Mouse (Mus musculus) hindbrain, embryonic 16.5 days (tissue): Measurements from ENCODE around the gene Xrcc4. TPM values are rescaled to one million over a fixed set of nuclear protein-coding genes. Genes with fewer than 3 reads are reported as not detected.
A peak's percentile ranks its signal among the peaks of the same experiment; 100 is the strongest.
"Not testable (repeated sequence)": the region's sequence is repeated elsewhere in the genome, so short reads cannot be mapped to it uniquely, and the experiment has no call there.

ENCODE experiments used
- ATAC-seq: fragments of 200-750 bp; cut with Nextera tagmentation; 2 replicates; pipeline ENCODE4 v1.8.0; 2017; ENCODE audit warnings: moderate TSS enrichment, moderate library complexity
- H3K27ac ChIP-seq: fragments of 300-500 bp; sonication (generic); 2 replicates; pipeline ENCODE4 v1.5.1; 2014; ENCODE audit warnings: low read depth, mild to moderate bottlenecking, control low read depth, low read length, moderate library complexity
- H3K27me3 ChIP-seq: fragments of 300-500 bp; sonication (generic); replicated peaks from 2 replicates; pipeline ENCODE4 v1.6.1; 2014; ENCODE audit warnings: low read length; ENCODE audit not compliant: control insufficient read depth, insufficient read depth
- H3K36me3 ChIP-seq: fragments of 300-500 bp; sonication (generic); 2 replicates; pipeline ENCODE4 v1.6.1; 2014; ENCODE audit warnings: mild to moderate bottlenecking, low read length, moderate library complexity, mixed read lengths; ENCODE audit not compliant: control insufficient read depth, insufficient read depth
- H3K4me1 ChIP-seq: fragments of 300-500 bp; sonication (generic); 2 replicates; pipeline ENCODE4 v1.6.1; 2014; ENCODE audit warnings: low read depth, low read length; ENCODE audit not compliant: control insufficient read depth, insufficient read depth
- H3K4me2 ChIP-seq: fragments of 300-500 bp; sonication (generic); 2 replicates; pipeline ENCODE4 v1.6.1; 2014; ENCODE audit warnings: mild to moderate bottlenecking, low read length, control low read depth, moderate library complexity
- H3K4me3 ChIP-seq: fragments of 300-500 bp; sonication (generic); 2 replicates; pipeline ENCODE4 v1.5.1; 2014; ENCODE audit warnings: mild to moderate bottlenecking, low read length, control low read depth, moderate library complexity
- H3K9ac ChIP-seq: fragments of 300-500 bp; sonication (generic); 2 replicates; pipeline ENCODE4 v1.6.1; 2014; ENCODE audit warnings: low read depth, mild to moderate bottlenecking, control low read depth, low read length, moderate library complexity
- H3K9me3 ChIP-seq: fragments of 300-500 bp; sonication (generic); 2 replicates; pipeline ENCODE4 v1.6.1; 2014; ENCODE audit warnings: mild to moderate bottlenecking, low read length, moderate library complexity; ENCODE audit not compliant: control insufficient read depth
- WGBS: fragments of 180-500 bp; shearing (Covaris S2); extraction: QIAGEN DNeasy Blood & Tissue Kit; methylation state at CpG from one replicate; pipeline ENCODE4 v1.1.7; 2014; 5-methylcytosine and 5-hydroxymethylcytosine counted together
- polyA plus RNA-seq: library from polyadenylated mRNA; unstranded; fragments of >200 nt; fragmentation: Nextera tagmentation; extraction: Ambion mirVana; gene quantifications from 2 replicates; pipeline ENCODE4 v1.2.1, GENCODE M21; 2015

The Xrcc4 gene
- polyA plus RNA-seq, 1 experiment from 2014 or later: 18.6 TPM

GRCm38 (mm10) chr13:89765966-89766365 lies 323.4 kb downstream of the Xrcc4 start:
- H3K36me3 ChIP-seq: no peaks in the 10 kb centered on the region
- H3K4me1 ChIP-seq: no peaks in the 10 kb centered on the region
- no peak for ATAC-seq
- H3K9me3 ChIP-seq: no peaks in the 10 kb centered on the region
- H3K9ac ChIP-seq: no peak overlapping the region
- WGBS: 87% methylated on average over 3 of the region's 3 CpGs
- H3K4me3 ChIP-seq: no peak overlapping the region
- H3K27ac ChIP-seq: no peak overlapping the region
- no peaks in the 10 kb centered on the region for H3K27me3 ChIP-seq
- H3K4me2 ChIP-seq: no peak overlapping the region

DNA sequence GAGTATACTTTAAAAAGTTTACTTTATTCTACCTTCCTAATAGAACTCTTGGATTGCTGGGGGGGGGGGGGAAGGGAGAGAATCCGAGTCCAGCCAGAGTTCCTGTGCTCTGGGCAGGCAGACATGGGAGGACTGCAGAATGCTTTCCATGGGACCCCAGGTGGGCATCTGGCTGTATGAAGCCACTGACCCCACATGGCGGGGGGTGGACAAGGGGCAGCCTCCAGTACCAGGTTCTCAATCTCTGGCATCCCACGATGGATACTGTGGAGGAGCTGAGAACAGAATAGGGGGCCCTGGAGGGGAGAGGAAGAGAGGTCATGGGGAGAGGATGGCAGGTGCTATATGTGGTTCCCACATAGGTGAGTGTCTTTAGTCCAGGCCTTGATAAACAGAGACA lies 327.1 kb downstream of the Xrcc4 start:
- no peak overlapping the region for H3K4me3 ChIP-seq
- H3K27ac ChIP-seq: no peak overlapping the region
- H3K27me3 ChIP-seq: no peaks in the 10 kb centered on the region
- no peaks in the 10 kb centered on the region for H3K36me3 ChIP-seq
- H3K4me2 ChIP-seq: no peak overlapping the region
- H3K9ac ChIP-seq: no peak overlapping the region
- WGBS: 64% methylated on average over 3 of the region's 3 CpGs
- no peak for ATAC-seq
- H3K4me1 ChIP-seq: no peaks in the 10 kb centered on the region
- no peaks in the 10 kb centered on the region for H3K9me3 ChIP-seq

GRCm38 (mm10) chr13:89756347-89756746 lies 333.1 kb downstream of the Xrcc4 start:
- ATAC-seq: no peak
- Histone ChIP-seq H3K27ac (no peak overlapping the region), H3K4me3 (no peak overlapping the region), H3K9ac (no peak overlapping the region), H3K4me2 (no peak overlapping the region), H3K36me3 (no peaks in the 10 kb centered on the region), H3K27me3 (no peaks in the 10 kb centered on the region), H3K4me1 (no peaks in the 10 kb centered on the region), H3K9me3 (no peaks in the 10 kb centered on the region)

GRCm38 (mm10) chr13:89750562-89750961 lies 338.8 kb downstream of the Xrcc4 start:
- H3K27me3 ChIP-seq, H3K9me3 ChIP-seq, ATAC-seq, H3K27ac ChIP-seq, H3K4me2 ChIP-seq, H3K9ac ChIP-seq, H3K4me1 ChIP-seq, H3K36me3 ChIP-seq, H3K4me3 ChIP-seq: not testable (repeated sequence)
- WGBS: 20% methylated on average over 3 of the region's 3 CpGs

DNA sequence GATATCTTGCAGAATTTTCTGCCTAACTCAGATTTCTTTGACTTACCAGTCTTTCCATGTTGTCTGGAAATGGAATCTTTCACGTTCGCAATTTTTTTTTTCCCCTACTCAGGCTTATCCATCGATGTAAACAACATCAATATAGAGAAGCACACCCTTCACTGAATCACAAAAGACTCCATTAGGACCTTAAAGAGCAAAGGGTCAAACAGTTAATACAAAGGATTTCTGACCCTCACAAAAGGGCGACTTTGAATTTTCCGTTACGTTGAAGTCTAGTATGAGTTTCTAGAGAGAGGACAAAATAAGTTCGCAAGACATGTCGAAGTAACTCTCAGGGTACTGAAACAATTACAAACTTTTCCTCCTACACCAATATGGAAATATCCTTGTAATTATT lies 346.2 kb downstream of the Xrcc4 start:
- H3K4me3 ChIP-seq: peak overlapping the region; percentile 69
- no peak for ATAC-seq
- 8% methylated on average over 8 of the region's 8 CpGs for WGBS
- H3K27me3 ChIP-seq: no peaks in the 10 kb centered on the region
- no peak overlapping the region for H3K27ac ChIP-seq
- peak overlapping the region; percentile 92 for H3K4me2 ChIP-seq
- peak overlapping the region; percentile 75 for H3K9ac ChIP-seq
- no peaks in the 10 kb centered on the region; the same call in 1 of the 2 replicates for H3K4me1 ChIP-seq
- no peaks in the 10 kb centered on the region for H3K36me3 ChIP-seq
- H3K9me3 ChIP-seq: no peaks in the 10 kb centered on the region

- peak overlapping the region; percentile 75 for H3K9ac ChIP-seq
- H3K27me3 ChIP-seq: no peaks in the 10 kb centered on the region
- ATAC-seq: no peak
- no peaks in the 10 kb centered on the region for H3K9me3 ChIP-seq
- no peaks in the 10 kb centered on the region; the same call in 1 of the 2 replicates for H3K4me1 ChIP-seq
- H3K4me2 ChIP-seq: peak overlapping the region; percentile 92
- 2% methylated on average over 15 of the region's 15 CpGs for WGBS
- no peaks in the 10 kb centered on the region for H3K36me3 ChIP-seq
- H3K4me3 ChIP-seq: peak overlapping the region; percentile 69
- H3K27ac ChIP-seq: peak overlapping the region; percentile 80
Measured at GRCm38 (mm10) chr13:89742686-89743200, 346.7 kb downstream of the Xrcc4 start.

- ATAC-seq: peak; percentile 79
- Histone ChIP-seq H3K4me3 (peak within 1 kb of the TSS; percentile 69), H3K27me3 (no peaks in the 10 kb centered on the region), H3K4me1 (peaks cover 1% of the 10 kb centered on the region), H3K27ac (peak within 1 kb of the TSS; percentile 85), H3K9me3 (no peaks in the 10 kb centered on the region), H3K9ac (peak within 1 kb of the TSS; percentile 75), H3K36me3 (no peaks in the 10 kb centered on the region), H3K4me2 (peak within 1 kb of the TSS; percentile 92)
- WGBS: under 1% methylated on average over 40 of the region's 40 CpGs
Measured at GRCm38 (mm10) chr13:89741766-89742685, 347.4 kb downstream of the Xrcc4 start, which contains the start of gene Vcan. TSS of gene Vcan (minus strand) at chr13:89742509.

GRCm38 (mm10) chr13:89741116-89741551 lies 348.3 kb downstream of the Xrcc4 start:
- peak; percentile 51 for ATAC-seq
- Histone ChIP-seq H3K4me3 (peak overlapping the region; percentile 69), H3K9ac (peak overlapping the region; percentile 75), H3K4me1 (peaks cover 2% of the 10 kb centered on the region), H3K36me3 (no peaks in the 10 kb centered on the region), H3K4me2 (peak overlapping the region; percentile 92), H3K27me3 (no peaks in the 10 kb centered on the region), H3K27ac (peak overlapping the region; percentile 85), H3K9me3 (no peaks in the 10 kb centered on the region)
- WGBS: 0% methylated on average over 14 of the region's 14 CpGs
